Mouse (Mus musculus): Measurements from ENCODE around the gene Ddn.

DNA sequence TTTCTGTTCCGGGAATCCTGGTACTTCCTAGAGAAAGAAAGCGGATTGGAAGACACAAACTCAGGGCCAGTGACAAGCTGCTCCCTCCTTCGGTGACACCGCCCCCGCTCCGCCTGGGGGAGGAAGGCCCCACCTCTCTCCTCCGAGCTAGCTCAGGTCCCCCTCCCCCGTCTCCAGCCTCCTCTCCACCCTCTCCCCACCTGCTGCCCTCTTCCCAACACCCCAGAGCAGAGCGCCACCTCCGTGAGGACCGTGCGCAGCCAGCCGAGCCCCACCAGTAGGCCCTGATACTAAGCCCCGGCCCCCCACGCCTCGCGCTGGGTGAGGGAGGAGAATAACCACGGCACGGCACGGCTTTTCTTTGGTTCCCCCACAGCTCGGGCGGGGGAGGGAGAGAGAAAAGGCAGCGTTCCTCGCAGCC lies 47.1 kb downstream of the Ddn start:
- TF ChIP-seq CTCF (IDR thresholded peaks at IDR 0.05; ENCODE audit: borderline replicate concordance, control insufficient read depth, extremely low read depth, insufficient read depth, low read length, poor library complexity) (no peak), POLR2A (IDR thresholded peaks at IDR 0.05; ENCODE audit: control insufficient read depth, extremely low read depth, insufficient read depth, low read length, poor library complexity) (no peak)

Data from thymus, adult 2 months (tissue).